Mouse (Mus musculus) retina, postnatal 1 day (tissue): Measurements from ENCODE around the gene Daam1.
A peak's percentile ranks its signal among the peaks of the same experiment; 100 is the strongest.

Experiments used
- DNase-seq: peaks from one replicate; pipeline ENCODE4 v3.0.0-alpha.2; 2012

Gene Daam1

GRCm38 (mm10) chr12:71901211-71901610 lies 70.3 kb downstream of the Daam1 start:
- no peak for DNase-seq

GRCm38 (mm10) chr12:71901859-71902258 lies 71.0 kb downstream of the Daam1 start:
- no peak for DNase-seq

- DNase-seq: no peak
These were observed 71.4 kb downstream of the Daam1 start for GRCm38 (mm10) chr12:71902317-71902716.

DNA sequence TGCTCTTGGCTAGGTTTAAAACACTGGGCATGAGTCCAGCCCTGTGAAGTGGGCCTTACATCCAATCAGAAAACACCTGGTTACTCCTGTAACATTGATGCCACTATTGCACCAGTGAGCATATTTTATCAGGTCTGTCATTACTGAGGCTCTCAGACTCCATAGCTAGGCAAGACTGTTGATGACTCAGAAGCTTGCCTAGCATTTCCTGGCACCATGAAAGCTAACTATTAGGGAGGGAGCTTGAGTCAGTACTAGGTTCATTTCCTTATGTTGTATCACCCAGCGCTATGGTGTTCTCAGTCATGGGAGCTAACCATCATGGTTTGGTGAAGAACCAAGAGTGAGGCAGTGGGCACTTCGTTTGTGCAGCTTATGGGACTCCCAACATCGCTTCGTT lies 72.3 kb downstream of the Daam1 start:
- DNase-seq: no peak

- no peak for DNase-seq
These were observed 73.4 kb downstream of the Daam1 start for GRCm38 (mm10) chr12:71904310-71904709.

DNA sequence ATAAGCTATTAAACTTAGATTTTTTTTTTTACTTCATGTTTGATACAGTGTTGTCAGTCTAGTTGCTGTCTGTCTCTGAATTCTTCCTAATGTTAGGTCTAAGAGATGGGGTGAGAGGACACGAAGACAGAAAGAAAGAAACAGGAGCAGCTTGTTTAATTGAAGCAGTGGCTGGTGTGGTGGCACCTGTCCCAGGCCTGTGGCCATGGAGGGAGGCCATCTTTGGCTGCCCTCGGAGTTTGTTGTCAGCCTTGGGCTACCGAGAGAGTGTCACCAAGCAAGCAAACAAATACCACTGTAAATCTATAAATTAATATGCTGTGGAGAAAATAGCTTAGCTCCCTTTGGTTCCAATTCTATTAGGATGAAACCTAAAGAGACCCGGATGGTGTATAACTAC lies 74.0 kb downstream of the Daam1 start:
- no peak for DNase-seq

DNA sequence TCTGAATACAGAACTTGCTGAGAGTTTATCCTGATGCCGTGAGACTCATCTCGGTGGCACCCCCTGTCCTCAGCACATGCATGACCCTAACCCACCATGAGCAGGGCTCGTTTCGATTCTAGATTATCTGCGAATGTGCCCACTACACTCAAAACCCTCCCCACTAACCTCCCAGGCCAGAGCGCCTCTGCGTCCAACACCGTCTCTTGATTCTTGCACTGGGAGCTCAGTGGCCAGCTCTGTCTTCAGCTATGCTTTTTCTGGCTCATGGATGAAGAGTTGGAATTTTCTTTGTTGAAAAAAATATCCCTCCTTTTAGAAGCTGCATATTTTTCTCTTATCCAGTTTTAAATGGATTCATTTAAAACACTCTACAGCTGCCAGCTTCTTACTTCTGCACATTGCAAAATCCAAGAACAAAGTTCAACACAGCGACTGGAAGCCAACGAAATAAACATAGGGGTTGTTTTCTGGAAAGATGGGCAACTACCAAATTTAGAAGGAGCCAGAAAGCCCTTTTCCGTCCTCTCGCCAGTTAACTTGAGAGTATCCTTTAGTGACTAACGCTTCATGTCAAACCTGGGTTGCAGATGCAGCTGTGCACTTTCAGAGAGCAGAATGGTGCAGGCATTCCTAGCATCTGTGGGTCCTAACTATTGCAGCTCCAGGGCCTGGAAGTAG lies 74.9 kb downstream of the Daam1 start:
- no peak for DNase-seq

DNA sequence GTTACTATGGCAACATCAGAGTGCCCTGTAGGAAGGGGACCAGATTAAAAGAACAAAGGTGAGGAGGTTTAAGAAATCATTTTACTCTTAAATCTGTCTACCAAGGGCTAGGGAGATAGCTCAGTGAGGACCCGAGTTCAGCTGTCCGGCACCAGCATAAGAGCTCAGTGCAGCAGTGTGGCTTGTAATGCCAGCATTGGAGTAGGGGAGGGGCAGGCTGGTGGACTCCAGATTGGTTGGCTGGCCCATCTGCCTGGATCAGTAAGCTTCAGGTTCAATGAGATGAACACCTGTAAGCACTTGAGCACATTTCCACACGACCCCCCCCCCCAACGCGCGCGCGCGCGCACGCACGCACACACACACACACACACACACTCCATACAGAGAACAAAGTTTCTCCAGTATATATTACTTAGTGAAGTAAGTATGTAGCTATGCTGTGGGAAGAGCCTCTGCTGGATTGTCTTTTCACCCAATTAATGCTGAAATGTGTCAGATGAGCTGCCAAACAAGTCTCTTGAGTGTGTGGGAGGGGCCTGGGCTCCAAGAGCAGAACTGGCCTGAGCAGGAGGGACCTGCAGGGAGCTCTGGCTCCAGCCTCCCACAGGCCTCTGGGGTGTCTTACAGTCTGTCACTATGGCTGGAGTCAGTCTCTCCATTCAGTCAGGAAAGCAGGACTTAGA lies 75.8 kb downstream of the Daam1 start:
- peak; percentile 91 for DNase-seq

DNA sequence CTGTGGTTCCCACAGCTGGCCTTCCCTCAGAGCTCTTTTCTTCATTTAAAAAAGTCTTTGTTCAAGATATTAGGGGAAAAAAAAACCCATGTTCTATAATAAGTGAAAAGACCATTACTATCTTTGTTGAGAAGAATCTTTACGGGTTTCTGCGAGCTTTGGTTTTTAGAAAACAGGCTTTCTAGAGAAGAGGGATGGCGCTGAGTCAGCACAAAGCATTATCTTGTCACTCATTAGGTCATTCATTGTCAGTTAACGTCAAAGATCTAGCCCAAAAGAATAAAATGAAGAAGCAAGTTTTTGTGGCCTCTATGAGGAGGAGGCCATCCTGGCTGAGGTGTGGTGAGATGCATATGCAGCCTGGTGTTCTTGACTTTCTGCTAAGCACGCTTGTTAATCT lies 78.1 kb downstream of the Daam1 start:
- DNase-seq: no peak

GRCm38 (mm10) chr12:71910246-71910645 lies 79.4 kb downstream of the Daam1 start:
- DNase-seq: no peak

DNA sequence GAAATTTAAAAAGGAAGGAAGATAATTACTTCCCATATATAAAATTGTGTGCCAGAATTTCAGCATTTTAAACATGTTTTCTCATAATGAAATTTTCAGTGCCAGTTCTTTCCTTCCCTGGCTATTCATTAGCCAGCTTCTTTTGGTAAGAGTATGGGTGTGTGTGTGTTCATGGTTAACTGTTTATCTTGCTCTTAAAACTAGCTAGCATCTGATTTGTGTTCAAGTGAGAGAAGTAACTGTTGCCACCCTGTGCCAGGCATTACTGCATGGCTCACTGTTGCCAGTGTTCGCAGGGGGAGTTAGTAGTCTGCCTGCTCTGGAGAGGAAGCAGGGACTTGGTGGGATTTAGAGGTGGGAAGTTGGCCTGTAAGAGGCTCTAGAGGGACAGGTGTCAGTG lies 81.4 kb downstream of the Daam1 start:
- no peak for DNase-seq

GRCm38 (mm10) chr12:71919156-71919555 lies 88.3 kb downstream of the Daam1 start:
- DNase-seq: no peak

DNA sequence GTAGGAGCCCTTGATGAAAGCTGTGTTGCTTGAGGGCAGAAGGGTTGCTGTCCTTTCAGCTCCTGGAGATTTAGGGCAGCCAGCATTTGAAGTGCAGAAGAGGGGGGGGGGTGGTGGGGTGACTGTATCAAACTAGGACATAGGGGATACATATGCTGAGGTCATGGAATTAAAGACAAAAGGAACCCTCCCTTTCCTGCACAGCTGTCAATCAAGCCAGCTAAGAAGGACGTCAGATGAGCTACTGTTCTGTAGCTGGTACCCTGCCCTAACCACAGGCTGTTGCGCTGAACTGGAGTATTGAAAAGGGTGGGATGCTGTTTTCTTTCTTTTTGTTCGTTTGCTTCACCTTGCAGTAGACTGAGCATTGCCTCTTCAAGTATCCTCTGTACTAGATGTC lies 89.1 kb downstream of the Daam1 start:
- DNase-seq: peak; percentile 87

DNA sequence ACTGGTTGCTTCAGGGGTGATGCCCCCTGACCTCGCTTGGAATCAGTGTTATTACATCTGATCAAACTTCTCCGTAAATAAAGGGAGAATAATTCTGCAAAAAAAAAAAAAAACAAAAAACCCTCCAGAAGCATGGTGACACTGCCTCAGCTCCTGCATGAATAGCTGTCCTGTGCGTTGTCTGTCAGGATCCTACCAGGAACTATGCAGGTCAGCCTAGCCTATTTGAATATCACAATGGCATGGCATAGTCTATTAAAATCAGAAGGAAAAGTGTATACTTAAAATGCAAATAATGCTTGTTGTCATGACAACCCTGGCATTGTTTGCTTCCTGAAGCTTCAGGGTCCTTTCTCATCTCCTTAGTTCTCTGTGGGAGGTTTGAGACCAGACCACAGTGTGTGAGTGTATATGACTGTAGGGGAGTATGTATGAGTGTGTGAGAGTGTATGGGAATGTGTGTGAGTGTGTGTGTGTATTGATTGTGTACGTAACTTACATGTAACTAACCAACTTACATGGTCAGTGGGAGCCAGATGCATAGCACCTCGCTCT lies 92.0 kb downstream of the Daam1 start:
- DNase-seq: peak; percentile 85

GRCm38 (mm10) chr12:71924978-71925529 lies 94.2 kb downstream of the Daam1 start:
- DNase-seq: no peak

DNA sequence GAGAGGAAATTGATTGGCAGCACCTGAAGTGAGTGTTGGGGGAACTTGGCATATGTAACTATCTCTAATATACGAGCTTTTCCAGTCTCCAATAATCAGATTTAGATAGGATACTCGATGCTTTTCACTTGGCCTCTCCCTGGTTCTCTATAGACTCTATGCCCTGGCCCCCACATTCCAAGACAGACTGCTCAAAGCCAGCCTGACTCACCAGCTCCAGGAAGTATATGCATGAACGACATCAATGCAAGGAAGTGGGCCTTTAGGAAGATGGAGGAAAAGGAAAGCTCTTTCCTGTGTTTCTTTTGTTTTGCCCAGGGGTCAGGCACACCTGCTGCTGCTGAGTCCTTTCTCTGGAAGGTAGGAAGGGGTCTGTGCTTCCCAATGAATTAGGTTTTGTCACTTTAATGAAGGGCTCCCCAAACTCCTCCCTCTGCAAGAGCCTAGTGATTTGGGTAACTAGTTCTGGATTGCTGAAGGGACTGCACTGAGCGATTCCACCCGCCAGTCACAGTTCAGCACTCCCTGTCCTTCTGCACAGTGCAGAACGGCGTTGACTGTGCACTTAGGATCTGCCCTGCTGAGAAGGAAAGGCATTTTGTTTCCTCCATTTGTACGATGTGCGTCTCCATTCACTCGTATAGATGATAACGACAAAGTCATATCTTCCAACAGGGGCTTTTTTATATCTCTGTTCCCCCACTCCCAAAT lies 95.3 kb downstream of the Daam1 start:
- no peak for DNase-seq

DNA sequence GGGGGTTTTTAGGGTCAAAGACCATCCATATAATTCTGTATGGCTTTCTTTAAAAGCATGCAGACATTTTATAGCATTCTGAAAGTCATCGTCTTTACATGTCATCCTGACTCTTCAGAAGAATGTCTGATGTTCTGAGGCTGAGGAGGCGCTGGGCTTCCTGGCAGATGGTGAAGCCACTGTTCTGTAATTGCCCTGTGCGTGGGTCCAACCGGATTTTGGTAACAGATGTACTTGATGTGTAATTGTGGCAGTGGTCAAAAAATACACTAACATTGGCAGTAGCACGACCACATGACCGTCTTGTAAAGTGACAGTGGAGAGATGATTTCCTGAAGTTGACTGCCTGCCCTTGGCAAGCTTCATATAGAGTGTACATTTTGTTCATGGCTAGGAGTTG lies 97.2 kb downstream of the Daam1 start:
- no peak for DNase-seq

- no peak for DNase-seq
These were observed 99.0 kb downstream of the Daam1 start for GRCm38 (mm10) chr12:71929876-71930275.

- DNase-seq: no peak
These were observed 101.8 kb downstream of the Daam1 start for GRCm38 (mm10) chr12:71932433-71933386.

- DNase-seq: no peak
These were observed 103.2 kb downstream of the Daam1 start for GRCm38 (mm10) chr12:71933989-71934645.

DNA sequence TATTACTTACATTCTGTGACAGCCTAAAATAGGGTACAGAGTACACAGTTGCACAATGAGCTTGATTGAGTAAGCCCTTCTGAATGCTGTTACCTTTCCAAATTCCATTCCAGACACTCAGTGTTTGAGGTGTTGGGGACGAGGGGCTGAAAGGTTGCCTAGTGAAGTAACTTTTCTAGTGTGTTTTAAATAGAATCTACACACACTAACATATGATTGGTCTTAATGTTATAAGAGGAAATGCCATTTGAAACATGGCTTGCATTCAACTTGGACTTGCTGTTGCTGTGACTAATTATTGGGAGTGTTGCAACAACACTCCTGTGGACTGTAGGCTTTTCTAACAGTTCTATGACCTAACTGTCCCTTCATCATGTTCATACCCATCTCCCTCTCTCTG lies 105.8 kb downstream of the Daam1 start:
- DNase-seq: no peak

GRCm38 (mm10) chr12:71938513-71938912 lies 107.6 kb downstream of the Daam1 start:
- no peak for DNase-seq
